Mouse (Mus musculus): ENCODE measurements around the gene Gm20388. TPM values are rescaled to one million over a fixed set of nuclear protein-coding genes. Genes with fewer than 3 reads are reported as not detected.

The Gm20388 gene
- total and polyA plus RNA-seq, 2 experiments from 2014 or later = 17.3 TPM; not detected in 1

DNA sequence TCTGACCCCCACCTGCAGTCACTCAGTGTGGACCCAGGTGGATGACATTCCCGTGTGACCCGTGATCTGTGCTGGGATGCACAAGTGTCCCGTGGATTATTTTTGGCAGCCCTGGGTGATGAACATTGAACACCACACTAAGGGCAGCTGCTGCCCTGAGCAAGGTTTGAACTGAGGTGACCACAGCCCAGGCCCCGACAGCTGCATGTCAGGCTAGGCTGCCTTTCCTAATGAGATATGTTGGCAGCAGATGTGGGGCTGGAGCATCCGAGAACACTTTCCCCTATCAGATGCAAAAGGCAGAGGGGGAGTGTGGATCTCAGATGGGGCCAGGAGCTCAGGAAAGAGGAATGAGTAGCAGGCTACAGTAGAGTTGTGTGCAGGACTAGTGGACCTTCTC is 3600.2 kb downstream of the Gm20388 start:
- Histone ChIP-seq H3K4me3 (ENCODE audit: low read depth, low read length) (no peak overlapping the region), H3K36me3 (replicated peaks; ENCODE audit: control insufficient read depth, insufficient read depth, low read length) (peaks cover 5% of the 10 kb centered on the region; the same call in 1 of the 2 replicates), H3K9ac (replicated peaks; ENCODE audit: low read depth, low read length) (no peak overlapping the region), H3K27me3 (ENCODE audit: control insufficient read depth, insufficient read depth, low read length) (peaks cover 32% of the 10 kb centered on the region), H3K27ac (ENCODE audit: low read depth) (no peak overlapping the region), H3K4me2 (ENCODE audit: low read depth, low read length) (no peak overlapping the region), H3K4me1 (ENCODE audit: control insufficient read depth, insufficient read depth) (peaks cover 12% of the 10 kb centered on the region; the same call in 1 of the 2 replicates), H3K9me3 (replicated peaks; ENCODE audit: control insufficient read depth, low read length) (no peaks in the 10 kb centered on the region)
- 59% methylated on average over 5 of the region's 5 CpGs for WGBS
- no peak for DNase-seq (ENCODE audit: low spot score)
- ATAC-seq (ENCODE audit: insufficient read depth, low read depth) = no peak
- TF ChIP-seq CTCF (IDR thresholded peaks at IDR 0.05; ENCODE audit: low read depth) = no peak
- no peak for TF ChIP-seq EP300 (IDR thresholded peaks at IDR 0.05; ENCODE audit: low read depth)

DNA sequence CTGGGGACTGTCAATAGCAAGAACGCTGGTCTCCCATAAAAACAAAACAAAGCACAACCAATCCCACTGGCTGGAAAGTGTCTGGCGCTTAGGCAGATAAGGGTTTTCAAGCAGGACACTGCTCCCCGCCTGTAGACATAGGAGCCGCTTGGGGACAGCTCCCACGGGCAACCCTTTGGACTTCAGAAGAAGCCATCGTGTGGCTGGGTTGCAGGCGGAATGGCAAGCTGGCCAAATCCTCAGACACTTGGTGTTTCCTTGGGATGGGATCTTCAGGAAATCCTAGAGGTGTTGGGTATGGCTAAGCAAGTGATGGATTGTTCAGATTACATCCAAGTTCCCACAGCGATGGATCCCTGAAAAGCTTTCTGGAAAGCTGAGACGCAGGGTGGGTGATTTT is 3603.5 kb downstream of the Gm20388 start:
- no peak for TF ChIP-seq EP300 (IDR thresholded peaks at IDR 0.05; ENCODE audit: low read depth)
- no peak for TF ChIP-seq CTCF (IDR thresholded peaks at IDR 0.05; ENCODE audit: low read depth)
- Histone ChIP-seq H3K4me2 (ENCODE audit: low read depth, low read length) (peak overlapping the region; percentile 87; the same call in 1 of the 2 replicates), H3K4me1 (ENCODE audit: control insufficient read depth, insufficient read depth) (peaks cover 15% of the 10 kb centered on the region; the same call in 1 of the 2 replicates), H3K27ac (ENCODE audit: low read depth) (no peak overlapping the region), H3K9me3 (replicated peaks; ENCODE audit: control insufficient read depth, low read length) (no peaks in the 10 kb centered on the region), H3K36me3 (replicated peaks; ENCODE audit: control insufficient read depth, insufficient read depth, low read length) (no peaks in the 10 kb centered on the region), H3K9ac (replicated peaks; ENCODE audit: low read depth, low read length) (no peak overlapping the region), H3K4me3 (ENCODE audit: low read depth, low read length) (peak overlapping the region; percentile 65), H3K27me3 (ENCODE audit: control insufficient read depth, insufficient read depth, low read length) (peaks cover 45% of the 10 kb centered on the region)
- 4% methylated on average over 9 of the region's 9 CpGs for WGBS
- ATAC-seq (ENCODE audit: insufficient read depth, low read depth) = no peak
- DNase-seq (ENCODE audit: low spot score) = no peak

DNA sequence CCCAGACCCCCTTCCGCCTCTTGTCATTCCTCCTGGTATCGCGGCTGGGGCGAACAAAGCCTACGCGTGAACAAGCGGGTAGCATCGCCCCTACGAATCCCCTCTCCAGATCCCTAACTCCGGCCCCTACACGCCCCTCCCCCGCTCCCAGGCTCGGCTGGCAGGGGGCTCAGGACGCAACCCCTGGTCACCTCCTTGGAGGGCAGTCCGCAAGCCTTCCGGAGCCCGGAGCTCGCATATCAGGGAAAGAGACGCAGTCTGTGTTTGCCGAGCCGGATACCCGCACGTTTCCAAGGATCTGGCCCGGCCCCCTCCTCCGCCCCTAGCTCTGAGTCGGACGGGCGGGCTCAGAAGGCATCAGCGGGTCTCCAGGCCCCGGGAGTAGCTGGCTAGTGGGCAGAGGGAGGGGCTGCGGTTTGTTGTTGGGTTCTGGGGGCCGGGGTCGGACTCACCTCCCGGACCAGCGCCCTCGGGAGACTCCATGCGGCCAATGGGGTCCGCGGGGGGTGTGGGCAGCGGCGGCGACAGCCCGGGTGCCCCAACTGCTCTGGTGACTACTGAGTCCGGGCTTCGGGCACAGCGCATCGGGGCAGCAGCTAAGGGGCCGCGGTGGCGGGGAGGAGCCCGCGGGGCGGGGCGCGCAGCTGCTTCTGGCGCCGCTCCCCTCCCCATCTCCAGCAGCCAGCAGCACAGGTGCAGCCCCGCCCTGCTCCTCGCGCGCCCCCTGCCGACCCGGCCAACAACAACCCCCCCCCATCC is 3604.3 kb downstream of the Gm20388 start, which contains the start of gene Dbndd1:
Gene Dbndd1, minus strand, starts transcription at position 683 of the 759 bp plus-strand sequence.
- H3K27me3 ChIP-seq (ENCODE audit: control insufficient read depth, insufficient read depth, low read length) = peaks cover 45% of the 10 kb centered on the region
- H3K4me2 ChIP-seq (ENCODE audit: low read depth, low read length) = peak within 1 kb of the TSS; percentile 87
- under 1% methylated on average over 48 of the region's 63 CpGs for WGBS
- H3K4me3 ChIP-seq (ENCODE audit: low read depth, low read length) = peak within 1 kb of the TSS; percentile 65
- no peaks in the 10 kb centered on the region for H3K9me3 ChIP-seq (replicated peaks; ENCODE audit: control insufficient read depth, low read length)
- ATAC-seq (ENCODE audit: insufficient read depth, low read depth) (no peak), DNase-seq (ENCODE audit: low spot score) (no peak)
- no peaks in the 10 kb centered on the region for H3K36me3 ChIP-seq (replicated peaks; ENCODE audit: control insufficient read depth, insufficient read depth, low read length)
- peaks cover 18% of the 10 kb centered on the region; the same call in 1 of the 2 replicates for H3K4me1 ChIP-seq (ENCODE audit: control insufficient read depth, insufficient read depth)
- no peak within 1 kb of the TSS for H3K27ac ChIP-seq (ENCODE audit: low read depth)
- TF ChIP-seq EP300 (IDR thresholded peaks at IDR 0.05; ENCODE audit: low read depth) (no peak), CTCF (IDR thresholded peaks at IDR 0.05; ENCODE audit: low read depth) (no peak)
- peak within 1 kb of the TSS; percentile 15; the same call in 1 of the 2 replicates for H3K9ac ChIP-seq (replicated peaks; ENCODE audit: low read depth, low read length)

DNA sequence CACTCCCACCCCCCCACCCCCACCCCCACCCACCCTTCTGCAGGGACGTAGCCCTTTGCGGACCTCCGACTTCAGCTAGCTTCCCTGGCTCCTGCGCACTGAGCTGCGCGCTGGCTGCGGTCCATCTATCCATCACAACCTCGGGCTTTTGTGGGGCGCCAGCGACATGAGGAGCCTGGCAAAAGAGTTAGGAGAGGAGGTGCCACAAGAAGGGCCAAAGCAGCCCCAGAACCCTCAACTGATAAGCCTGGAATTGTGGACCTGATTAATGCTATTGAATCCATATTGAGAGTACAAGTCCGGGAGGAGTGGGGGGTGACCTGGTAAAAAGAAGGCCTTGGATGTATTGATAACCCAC is 3604.9 kb downstream of the Gm20388 start:
- H3K4me2 ChIP-seq (ENCODE audit: low read depth, low read length) = peak overlapping the region; percentile 87
- ATAC-seq (ENCODE audit: insufficient read depth, low read depth) (no peak), DNase-seq (ENCODE audit: low spot score) (no peak)
- TF ChIP-seq CTCF (IDR thresholded peaks at IDR 0.05; ENCODE audit: low read depth) (no peak), EP300 (IDR thresholded peaks at IDR 0.05; ENCODE audit: low read depth) (no peak)
- no peak overlapping the region for H3K27ac ChIP-seq (ENCODE audit: low read depth)
- peak overlapping the region; percentile 65 for H3K4me3 ChIP-seq (ENCODE audit: low read depth, low read length)
- H3K27me3 ChIP-seq (ENCODE audit: control insufficient read depth, insufficient read depth, low read length) = peaks cover 45% of the 10 kb centered on the region
- H3K9ac ChIP-seq (replicated peaks; ENCODE audit: low read depth, low read length) = no peak overlapping the region
- peaks cover 18% of the 10 kb centered on the region; the same call in 1 of the 2 replicates for H3K4me1 ChIP-seq (ENCODE audit: control insufficient read depth, insufficient read depth)
- 3% methylated on average over 10 of the region's 11 CpGs for WGBS
- no peaks in the 10 kb centered on the region for H3K36me3 ChIP-seq (replicated peaks; ENCODE audit: control insufficient read depth, insufficient read depth, low read length)
- H3K9me3 ChIP-seq (replicated peaks; ENCODE audit: control insufficient read depth, low read length) = no peaks in the 10 kb centered on the region

DNA sequence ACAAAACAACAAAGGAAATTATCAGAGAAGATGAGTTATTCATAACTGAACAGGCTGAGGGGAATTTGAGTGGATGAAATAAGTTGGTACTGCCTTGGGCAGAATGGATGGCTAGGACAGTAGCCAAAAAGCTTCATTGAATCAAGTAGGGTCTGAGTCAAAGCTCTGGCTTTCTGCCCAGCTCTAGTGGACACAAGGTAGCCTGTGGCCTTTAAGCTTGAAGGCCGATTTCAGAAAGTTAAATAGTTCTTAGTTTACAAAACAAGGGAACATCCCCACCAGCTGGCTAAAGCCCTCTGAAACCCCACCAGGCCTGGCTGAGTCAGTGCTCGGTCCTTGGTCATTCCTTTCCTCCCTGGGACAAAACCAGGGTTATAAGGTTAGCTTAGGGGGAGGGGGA is 3606.0 kb downstream of the Gm20388 start:
- Histone ChIP-seq H3K4me3 (ENCODE audit: low read depth, low read length) (no peak overlapping the region), H3K9me3 (replicated peaks; ENCODE audit: control insufficient read depth, low read length) (no peaks in the 10 kb centered on the region), H3K4me2 (ENCODE audit: low read depth, low read length) (no peak overlapping the region), H3K27ac (ENCODE audit: low read depth) (no peak overlapping the region), H3K9ac (replicated peaks; ENCODE audit: low read depth, low read length) (no peak overlapping the region), H3K36me3 (replicated peaks; ENCODE audit: control insufficient read depth, insufficient read depth, low read length) (no peaks in the 10 kb centered on the region; the same call in 1 of the 2 replicates), H3K27me3 (ENCODE audit: control insufficient read depth, insufficient read depth, low read length) (peaks cover 45% of the 10 kb centered on the region), H3K4me1 (ENCODE audit: control insufficient read depth, insufficient read depth) (peaks cover 18% of the 10 kb centered on the region; the same call in 1 of the 2 replicates)
- no peak for ATAC-seq (ENCODE audit: insufficient read depth, low read depth)
- TF ChIP-seq EP300 (IDR thresholded peaks at IDR 0.05; ENCODE audit: low read depth) (no peak), CTCF (IDR thresholded peaks at IDR 0.05; ENCODE audit: low read depth) (no peak)
- no peak for DNase-seq (ENCODE audit: low spot score)
- 44% methylated on average over 2 of the region's 2 CpGs for WGBS
